Mouse (Mus musculus) forebrain, embryonic 10.5 days (tissue): ENCODE data around the gene Creld1. TPM values are rescaled to one million over a fixed set of nuclear protein-coding genes. Genes with fewer than 3 reads are reported as not detected.

ENCODE experiments used
- DNase-seq: peaks from one replicate; pipeline ENCODE4 v3.0.0-alpha.2; 2017; ENCODE audit warnings: low spot score; ENCODE audit errors: extremely low spot score
- H3K27ac ChIP-seq: fragments of 300-500 bp; sonication (generic); 2 replicates; pipeline ENCODE4 v1.5.1; 2016; ENCODE audit warnings: mild to moderate bottlenecking
- H3K27me3 ChIP-seq: fragments of 300-500 bp; sonication (generic); 2 replicates; pipeline ENCODE4 v1.6.1; 2016; ENCODE audit warnings: mild to moderate bottlenecking; ENCODE audit not compliant: poor library complexity, severe bottlenecking
- H3K36me3 ChIP-seq: fragments of 300-500 bp; sonication (generic); replicated peaks from 2 replicates; pipeline ENCODE4 v1.6.1; 2016; ENCODE audit warnings: mild to moderate bottlenecking, moderate library complexity
- H3K4me1 ChIP-seq: fragments of 300-500 bp; sonication (generic); 2 replicates; pipeline ENCODE4 v1.6.1; 2016
- H3K4me3 ChIP-seq: fragments of 300-500 bp; sonication (generic); 2 replicates; pipeline ENCODE4 v1.5.1; 2016; ENCODE audit warnings: mild to moderate bottlenecking, moderate library complexity
- H3K9me3 ChIP-seq: fragments of 300-500 bp; sonication (generic); 2 replicates; pipeline ENCODE4 v1.6.1; 2016; ENCODE audit warnings: mild to moderate bottlenecking, moderate library complexity
- WGBS: fragments of 180-500 bp; shearing (Covaris S2); methylation state at CpG from one replicate; pipeline ENCODE4 v1.1.7; 2016; 5-methylcytosine and 5-hydroxymethylcytosine counted together
- polyA plus RNA-seq: library from polyadenylated mRNA; unstranded; fragments of >200 nt; fragmentation: Nextera tagmentation; extraction: Ambion mirVana; gene quantifications from 2 replicates; pipeline ENCODE4 v1.2.1, GENCODE M21; 2016

The Creld1 gene
- polyA plus RNA-seq, 1 experiment from 2014 or later, result 31.1 TPM

DNA sequence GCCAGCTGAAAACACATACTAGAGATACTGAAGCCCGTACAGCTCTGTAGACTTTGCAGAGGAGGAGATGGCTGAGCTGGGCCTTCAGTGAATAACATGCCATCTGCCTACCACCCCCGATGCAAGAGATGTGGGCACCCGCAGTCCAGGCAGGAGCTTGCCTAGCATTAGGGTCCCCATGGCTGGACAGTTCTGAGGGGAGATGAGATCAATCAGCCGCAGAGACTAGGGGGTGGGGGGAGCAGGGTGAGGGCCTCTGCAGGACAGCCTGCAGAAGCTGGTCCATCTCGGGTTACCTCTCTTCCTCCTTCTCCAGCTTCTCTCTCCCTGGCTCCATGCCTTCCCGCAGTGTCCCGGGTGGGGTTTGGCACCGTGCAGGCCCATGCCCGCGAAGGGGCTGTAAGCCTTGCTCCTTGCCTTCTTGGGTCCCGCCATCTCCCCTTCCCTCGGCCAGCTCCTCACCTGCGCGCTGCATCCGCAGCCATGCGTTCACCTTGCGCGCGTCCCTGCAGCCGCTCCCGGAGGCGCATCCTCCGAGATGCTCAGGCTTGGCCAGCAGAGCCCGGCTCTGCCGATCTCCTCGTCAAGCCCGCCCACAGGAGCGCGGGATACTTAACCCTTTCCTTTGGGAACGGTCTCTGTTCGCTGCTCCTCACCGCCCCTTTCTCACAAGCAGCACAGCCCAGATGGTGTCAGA lies 18.4 kb downstream of the Creld1 start, which contains the start of gene Prrt3:
Gene Prrt3, minus strand, starts transcription at position 544 of the 697 bp plus-strand sequence.
- Histone ChIP-seq H3K4me3 (peak within 1 kb of the TSS; percentile 67), H3K4me1 (peaks cover 21% of the 10 kb centered on the region), H3K27me3 (peaks cover 44% of the 10 kb centered on the region), H3K9me3 (peaks cover 5% of the 10 kb centered on the region; the same call in 1 of the 2 replicates), H3K27ac (peak within 1 kb of the TSS; percentile 82), H3K36me3 (no peaks in the 10 kb centered on the region)
- peak; percentile 62 for DNase-seq
- 3% methylated on average over 32 of the region's 32 CpGs for WGBS

DNA sequence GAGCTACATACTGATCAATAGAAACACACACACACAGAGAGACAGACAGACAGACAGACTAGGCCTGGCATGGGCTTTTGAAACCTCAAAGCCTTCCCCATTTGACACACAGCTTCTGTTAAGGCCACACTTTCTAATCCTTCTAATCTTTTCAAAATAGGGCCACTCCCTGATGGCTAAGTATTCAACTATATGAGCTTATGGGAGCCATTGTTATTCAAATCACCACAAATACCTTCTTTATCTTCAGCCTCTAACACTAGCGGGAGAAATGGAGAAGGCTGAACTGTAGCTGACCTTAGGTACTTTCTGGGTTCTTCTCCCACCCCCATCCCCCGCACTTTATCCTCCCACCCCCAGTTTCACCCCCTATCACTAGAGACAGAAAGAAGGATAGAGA lies 19.7 kb downstream of the Creld1 start:
- DNase-seq, result no peak
- Histone ChIP-seq H3K27ac (no peak overlapping the region), H3K36me3 (no peaks in the 10 kb centered on the region), H3K4me1 (peaks cover 21% of the 10 kb centered on the region), H3K4me3 (no peak overlapping the region), H3K27me3 (peaks cover 32% of the 10 kb centered on the region), H3K9me3 (peaks cover 5% of the 10 kb centered on the region; the same call in 1 of the 2 replicates)
- 57% methylated on average over 2 of the region's 2 CpGs for WGBS

DNA sequence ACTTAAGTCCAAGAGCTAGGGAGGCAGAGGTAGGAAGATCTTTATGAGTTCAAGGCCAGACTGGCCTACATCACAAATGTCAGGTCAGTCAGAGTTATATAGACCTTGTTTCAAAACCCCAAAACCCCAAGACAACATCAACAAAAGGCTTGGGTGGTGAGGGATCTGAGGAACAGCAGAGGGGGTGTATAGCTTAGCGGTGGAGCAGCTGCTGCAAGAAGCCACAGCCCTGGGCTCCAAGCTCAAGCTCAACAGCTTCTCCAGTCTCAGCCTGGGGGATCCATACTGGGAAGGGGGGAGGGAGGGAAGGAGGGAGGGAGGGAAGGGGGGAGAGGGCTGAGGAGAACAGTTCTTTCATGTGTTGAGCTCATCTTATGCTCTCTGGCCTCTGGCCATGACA lies 22.6 kb downstream of the Creld1 start:
- 86% methylated on average over 1 of the region's 1 CpGs for WGBS
- DNase-seq, result no peak
- Histone ChIP-seq H3K9me3 (peaks cover 5% of the 10 kb centered on the region; the same call in 1 of the 2 replicates), H3K4me3 (no peak overlapping the region), H3K27me3 (peaks cover 23% of the 10 kb centered on the region), H3K4me1 (peaks cover 18% of the 10 kb centered on the region), H3K27ac (no peak overlapping the region), H3K36me3 (no peaks in the 10 kb centered on the region)

DNA sequence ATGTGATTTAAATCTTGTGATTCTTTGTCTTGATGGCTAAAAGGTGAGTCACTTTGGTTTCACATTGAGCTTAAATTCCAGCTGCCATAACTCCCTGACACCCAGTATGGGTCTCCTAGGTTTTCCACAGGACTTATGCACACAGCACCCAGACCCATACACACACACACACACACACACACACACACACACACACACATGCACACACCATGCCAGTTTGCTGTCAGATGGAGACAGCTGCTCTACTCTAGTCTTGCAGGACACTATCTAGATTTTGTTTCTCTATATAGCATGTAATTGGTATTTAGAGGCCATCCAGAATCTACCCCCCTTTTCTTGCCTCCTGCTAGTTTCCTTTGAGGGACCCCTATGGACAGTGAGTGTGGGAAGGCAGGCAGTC lies 24.0 kb downstream of the Creld1 start:
- H3K9me3 ChIP-seq, result peaks cover 5% of the 10 kb centered on the region; the same call in 1 of the 2 replicates
- H3K27ac ChIP-seq, result no peak overlapping the region
- no peak for DNase-seq
- peaks cover 4% of the 10 kb centered on the region; the same call in 1 of the 2 replicates for H3K4me1 ChIP-seq
- H3K4me3 ChIP-seq, result no peak overlapping the region
- peaks cover 8% of the 10 kb centered on the region for H3K27me3 ChIP-seq
- 0 out of 2 replicates have a peak, but pooled peaks cover 5% of the 10 kb centered on the region for H3K36me3 ChIP-seq

DNA sequence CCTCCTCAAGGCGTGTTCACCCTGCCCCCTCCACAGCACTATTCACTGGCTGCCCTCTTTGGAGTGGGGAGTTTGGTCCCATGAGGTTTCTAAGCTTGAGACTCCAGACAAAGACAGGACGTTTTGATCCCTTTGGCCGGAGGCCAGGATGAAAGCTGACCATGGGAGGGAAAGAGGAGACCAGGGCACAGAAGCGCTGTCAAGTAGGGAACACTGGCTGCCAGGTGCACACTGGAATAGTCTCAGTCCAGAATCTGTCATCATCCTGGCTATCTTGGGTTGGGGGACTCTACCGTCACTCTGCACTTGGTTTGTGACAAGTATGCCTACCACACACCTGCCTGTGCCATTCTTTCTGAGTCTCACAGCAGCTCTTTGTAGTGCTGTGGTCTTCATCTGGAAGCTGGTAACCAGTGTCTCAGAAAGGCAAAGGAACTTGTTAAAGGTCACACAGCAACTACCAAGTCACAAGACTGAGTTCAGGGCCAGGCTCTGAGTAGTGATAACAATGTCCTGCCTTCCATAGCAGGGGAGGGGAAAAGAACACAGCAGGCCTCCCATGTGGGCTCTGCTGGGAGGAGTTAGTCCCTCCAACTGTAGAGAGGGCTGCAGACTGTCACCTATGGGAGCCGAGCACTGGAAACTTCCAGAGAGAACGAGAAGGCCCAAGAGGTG lies 25.3 kb downstream of the Creld1 start:
- Histone ChIP-seq H3K4me1 (no peaks in the 10 kb centered on the region; the same call in 1 of the 2 replicates), H3K36me3 (peaks cover 13% of the 10 kb centered on the region), H3K4me3 (no peak overlapping the region), H3K9me3 (peaks cover 2% of the 10 kb centered on the region; the same call in 1 of the 2 replicates), H3K27me3 (no peaks in the 10 kb centered on the region), H3K27ac (no peak overlapping the region)
- DNase-seq, result no peak
- 71% methylated on average over 7 of the region's 7 CpGs for WGBS

DNA sequence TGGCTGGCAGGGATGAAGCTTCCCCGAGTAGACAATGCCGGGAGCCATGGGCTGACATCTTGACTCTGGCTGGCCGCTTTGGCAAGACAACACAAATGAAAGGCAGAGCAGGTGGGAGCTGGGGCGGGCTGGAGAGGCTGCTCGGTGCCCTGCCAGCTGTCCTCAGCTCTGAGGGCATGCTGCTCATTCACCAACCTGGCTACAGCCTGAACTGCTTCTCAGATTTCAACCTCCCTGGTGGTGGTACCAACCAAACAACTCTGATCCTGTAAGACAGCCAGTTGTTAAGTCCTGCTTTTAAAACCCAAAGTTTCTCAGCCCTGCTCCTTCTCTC lies 25.8 kb downstream of the Creld1 start:
- H3K4me3 ChIP-seq, result no peak overlapping the region
- no peak for DNase-seq
- H3K4me1 ChIP-seq, result no peaks in the 10 kb centered on the region; the same call in 1 of the 2 replicates
- 61% methylated on average over 5 of the region's 5 CpGs for WGBS
- peaks cover 18% of the 10 kb centered on the region for H3K36me3 ChIP-seq
- H3K9me3 ChIP-seq, result no peaks in the 10 kb centered on the region
- H3K27ac ChIP-seq, result no peak overlapping the region
- no peaks in the 10 kb centered on the region for H3K27me3 ChIP-seq

DNA sequence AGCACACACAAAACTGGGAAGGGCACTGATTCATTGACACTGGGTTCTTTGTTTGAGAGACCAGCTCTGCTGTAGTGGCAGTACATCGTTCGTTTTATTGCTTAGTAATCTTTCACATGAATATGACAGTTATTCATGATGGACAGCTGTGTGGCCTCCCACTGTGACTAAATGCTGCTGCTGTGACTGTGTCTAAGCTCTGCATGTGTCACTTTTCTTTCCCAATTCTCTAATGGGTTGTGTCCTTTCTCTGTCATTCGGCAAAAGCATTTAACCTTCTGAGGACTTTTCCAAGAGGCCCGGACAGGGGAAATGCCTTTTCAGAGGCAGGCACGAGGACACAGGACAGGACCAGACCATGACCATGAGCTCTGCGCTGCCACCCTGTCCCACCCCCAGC lies 30.8 kb downstream of the Creld1 start:
- DNase-seq, result no peak
- H3K36me3 ChIP-seq, result peaks cover 68% of the 10 kb centered on the region
- H3K4me3 ChIP-seq, result no peak overlapping the region
- no peaks in the 10 kb centered on the region for H3K27me3 ChIP-seq
- H3K9me3 ChIP-seq, result no peaks in the 10 kb centered on the region
- H3K27ac ChIP-seq, result no peak overlapping the region
- 96% methylated on average over 6 of the region's 6 CpGs for WGBS
- H3K4me1 ChIP-seq, result no peaks in the 10 kb centered on the region; the same call in 1 of the 2 replicates

DNA sequence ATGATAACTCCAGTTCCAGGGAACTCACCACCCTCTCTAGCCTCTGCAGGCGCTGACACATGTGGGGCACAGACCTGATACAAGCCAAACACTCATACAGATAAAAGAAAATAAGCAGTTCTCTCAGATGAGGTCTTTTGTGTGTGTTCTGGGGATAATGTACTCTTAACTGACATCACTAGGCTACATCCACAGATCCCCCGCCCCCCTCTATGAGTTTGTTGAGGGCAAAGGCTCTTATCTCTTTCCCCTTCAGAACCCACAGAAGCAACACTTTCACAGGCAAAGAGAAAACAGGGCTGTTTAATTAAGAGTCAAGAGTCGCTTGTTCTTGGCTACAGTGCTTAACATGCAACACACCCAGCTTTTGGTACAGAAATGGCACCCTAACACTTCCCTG lies 31.5 kb downstream of the Creld1 start:
- H3K4me1 ChIP-seq, result no peaks in the 10 kb centered on the region
- WGBS, result 99% methylated on average over 3 of the region's 3 CpGs
- H3K9me3 ChIP-seq, result no peaks in the 10 kb centered on the region
- no peaks in the 10 kb centered on the region for H3K27me3 ChIP-seq
- DNase-seq, result no peak
- H3K4me3 ChIP-seq, result no peak overlapping the region
- H3K36me3 ChIP-seq, result peaks cover 75% of the 10 kb centered on the region
- no peak overlapping the region for H3K27ac ChIP-seq

DNA sequence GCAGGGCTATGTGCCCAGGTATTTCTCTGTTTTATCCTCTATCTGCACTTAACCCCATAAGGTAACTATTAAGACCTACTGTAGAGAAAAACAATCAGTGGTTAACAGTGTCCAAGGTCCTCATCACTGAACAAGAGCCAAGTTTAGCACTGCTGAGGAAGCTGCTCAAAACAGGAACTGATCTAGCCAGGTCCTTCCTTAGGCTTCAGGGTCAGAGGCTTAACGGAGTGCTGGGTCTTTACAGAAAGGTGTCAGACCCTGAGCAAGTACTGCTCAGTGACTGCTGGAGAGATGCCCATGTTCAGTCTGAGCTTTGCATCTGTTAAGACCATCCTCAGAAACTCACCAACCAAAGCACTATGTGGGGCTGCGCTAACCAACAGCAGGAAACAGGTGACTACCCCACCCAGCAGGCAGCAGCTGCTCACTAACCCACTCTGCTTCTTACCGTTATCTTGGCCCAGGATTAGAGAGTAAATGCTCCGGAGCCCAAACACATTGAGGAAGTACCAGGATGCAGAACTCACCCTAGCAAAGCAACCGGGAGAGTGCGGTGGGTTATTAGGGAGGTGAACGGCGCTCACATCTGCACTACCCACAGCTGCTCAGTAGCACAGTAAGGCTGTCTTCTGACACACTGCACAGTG lies 34.5 kb downstream of the Creld1 start:
- WGBS, result 95% methylated on average over 8 of the region's 8 CpGs

DNA sequence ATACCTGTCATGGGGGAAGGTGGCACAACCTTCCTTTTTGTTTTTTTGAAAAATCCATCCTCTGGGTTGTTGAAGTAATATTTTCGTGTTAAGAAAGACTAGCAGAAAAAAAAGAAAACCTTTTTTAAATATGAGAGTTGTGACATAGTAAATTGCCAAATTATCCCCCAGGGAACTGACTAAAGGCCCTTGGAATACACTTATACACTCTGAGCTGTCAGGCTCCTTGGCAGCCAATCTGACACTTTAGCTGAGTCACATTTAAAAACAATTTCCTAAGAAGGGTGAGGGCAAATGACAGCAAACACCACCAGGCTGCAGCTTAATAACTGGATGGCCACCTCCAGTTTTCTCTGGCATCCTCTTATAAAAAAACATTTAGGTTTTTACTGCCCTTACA lies 39.2 kb downstream of the Creld1 start:
- Histone ChIP-seq H3K4me3 (no peak overlapping the region), H3K36me3 (peaks cover 84% of the 10 kb centered on the region), H3K27ac (no peak overlapping the region), H3K27me3 (no peaks in the 10 kb centered on the region), H3K4me1 (no peaks in the 10 kb centered on the region), H3K9me3 (no peaks in the 10 kb centered on the region)
- DNase-seq, result no peak
- WGBS, result 81% methylated on average over 1 of the region's 1 CpGs

More for the DNA sequence above, 34.5 kb downstream of the Creld1 start:
- Histone ChIP-seq H3K9me3 (no peaks in the 10 kb centered on the region), H3K36me3 (peaks cover 99% of the 10 kb centered on the region), H3K27me3 (no peaks in the 10 kb centered on the region), H3K27ac (no peak overlapping the region), H3K4me3 (no peak overlapping the region), H3K4me1 (no peaks in the 10 kb centered on the region)
- DNase-seq, result no peak

DNA sequence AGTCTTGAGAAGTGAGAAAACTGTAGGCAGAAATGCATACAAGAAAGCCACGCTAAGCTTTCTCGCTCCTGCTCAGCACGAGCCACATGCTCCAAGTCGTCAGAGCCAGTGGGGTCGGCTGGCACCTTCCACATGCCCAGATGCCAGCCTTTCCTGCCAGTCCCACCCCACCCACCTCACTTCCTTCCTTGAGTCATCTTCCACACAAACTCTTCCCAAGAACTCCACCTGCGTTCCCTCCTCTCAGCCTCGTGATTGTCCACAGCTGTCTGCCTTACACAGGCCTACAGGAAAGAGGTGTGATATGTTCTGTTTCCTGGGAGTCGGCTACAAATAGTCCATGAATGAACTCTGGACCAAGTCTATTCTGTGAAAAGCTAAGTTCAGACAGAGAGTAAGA lies 40.3 kb downstream of the Creld1 start:
- H3K27me3 ChIP-seq, result no peaks in the 10 kb centered on the region
- H3K27ac ChIP-seq, result no peak overlapping the region
- DNase-seq, result no peak
- WGBS, result 94% methylated on average over 8 of the region's 8 CpGs
- peaks cover 82% of the 10 kb centered on the region for H3K36me3 ChIP-seq
- H3K9me3 ChIP-seq, result no peaks in the 10 kb centered on the region
- H3K4me3 ChIP-seq, result no peak overlapping the region
- no peaks in the 10 kb centered on the region for H3K4me1 ChIP-seq

DNA sequence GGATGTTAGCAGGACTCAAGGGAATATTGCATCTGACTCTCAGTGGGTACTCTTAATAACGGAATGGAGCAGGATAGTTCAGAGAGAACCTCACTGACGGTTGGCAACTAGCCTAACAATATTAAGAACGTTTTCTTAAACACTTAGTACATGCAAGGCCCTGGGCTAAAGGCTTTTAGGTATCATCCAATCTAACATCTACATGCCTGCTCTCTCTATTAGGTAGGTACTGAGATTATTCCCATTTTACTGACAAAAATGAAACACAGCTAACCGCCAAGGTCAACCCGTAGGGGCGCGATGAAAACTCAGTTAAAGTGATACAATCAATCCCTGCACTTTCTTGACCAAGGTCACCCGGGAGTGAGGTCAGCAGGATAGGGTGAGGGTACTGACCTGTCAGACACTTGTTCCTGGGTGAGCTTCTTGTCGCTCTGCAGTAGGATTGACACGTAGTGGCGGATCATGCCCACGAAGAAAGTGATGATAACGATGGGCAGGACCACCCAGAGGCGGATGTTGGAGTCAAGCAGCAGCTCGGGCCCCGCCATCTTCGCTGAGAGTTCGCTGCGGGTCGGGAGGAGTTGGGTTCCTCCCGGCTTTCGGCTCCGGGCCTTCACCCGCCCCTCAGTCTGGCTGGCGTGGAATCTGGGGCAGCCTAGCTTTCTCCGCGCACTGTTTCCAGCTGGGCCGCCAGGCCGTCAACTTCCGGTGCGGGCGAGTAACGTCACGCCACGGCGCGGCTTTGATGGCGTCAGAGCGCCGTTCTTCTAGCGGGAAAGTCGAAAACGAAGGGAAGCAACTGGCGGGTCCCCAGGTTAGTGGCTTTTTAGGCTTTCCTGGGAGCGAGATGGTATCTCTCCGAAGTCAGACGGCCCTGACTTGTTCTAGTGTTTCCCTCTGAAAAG lies 48.1 kb downstream of the Creld1 start, which contains the start of the genes Emc3 and Fancd2:
Gene Emc3, minus strand, starts transcription at position 721 of the 908 bp plus-strand sequence.
Gene Fancd2, plus strand, starts transcription at position 751 of the 908 bp plus-strand sequence.
- Histone ChIP-seq H3K27ac (peak within 1 kb of the TSS; percentile 86), H3K27me3 (no peaks in the 10 kb centered on the region), H3K4me1 (peaks cover 18% of the 10 kb centered on the region), H3K9me3 (no peaks in the 10 kb centered on the region), H3K36me3 (peaks cover 32% of the 10 kb centered on the region), H3K4me3 (peak within 1 kb of the TSS; percentile 87)
- 1% methylated on average over 47 of the region's 47 CpGs for WGBS
- DNase-seq, result peak; percentile 90
